Mouse (Mus musculus) lung, adult 2 months (tissue): ENCODE data around the gene Galnt11.

Experiments
- CTCF ChIP-seq: fragments of 200-500 bp; IDR thresholded peaks from 2 replicates; pipeline ENCODE4 v1.5.1; 2011; ENCODE audit warnings: mild to moderate bottlenecking, low read length, control low read depth; ENCODE audit not compliant: insufficient read depth
- POLR2A ChIP-seq: fragments of 200-500 bp; IDR thresholded peaks from 2 replicates; pipeline ENCODE4 v1.6.1; 2011; ENCODE audit warnings: low read depth, mild to moderate bottlenecking, control low read depth, low read length, borderline replicate concordance; ENCODE audit errors: extremely low read depth

GRCm38 (mm10) chr5:25247036-25247435, 25.3 kb downstream of the Galnt11 start:
- no peak for TF ChIP-seq CTCF
- no peak for TF ChIP-seq POLR2A
